In the genomic region with DNA sequence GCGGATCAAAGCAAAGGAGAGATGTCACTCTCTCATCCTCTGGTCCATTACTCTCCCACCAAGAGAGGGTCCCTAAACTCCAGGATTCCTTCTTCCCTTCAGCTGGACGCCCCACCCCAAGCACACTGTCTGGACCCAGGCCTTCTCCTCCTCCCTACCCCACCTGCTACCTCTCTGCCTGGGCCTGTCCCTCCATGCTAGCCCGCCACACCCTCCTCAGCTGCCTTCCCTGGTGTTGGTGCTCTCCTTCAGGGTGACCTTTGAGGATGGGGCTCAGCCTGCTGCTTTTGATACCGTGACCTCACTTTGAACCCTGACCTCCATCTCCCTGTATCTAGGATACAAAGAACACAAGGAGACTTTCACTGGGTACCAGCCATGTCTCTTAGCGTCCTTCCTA, we compare ENCODE assay signal across 21 mouse cellular contexts. TPM values are rescaled to one million over a fixed set of nuclear protein-coding genes. Genes with fewer than 3 reads are reported as not detected.
DNase-seq lines count a peak whose midpoint lies in the region; ATAC-seq and TF ChIP-seq lines count a peak whose summit lies in the region.
"Had no signal": no experiment of that assay in that cellular context is flagged by ENCODE, and none has a peak within 500 bp of the region (broad histone marks: within the 10 kb centered on the region; RNA-seq: fewer than 3 reads in every experiment).

No protein-coding gene starts in this region.

- H3K27ac ChIP-seq in lung, embryonic 15.5 days, result peak overlapping the region; percentile 100
- peak overlapping the region; percentile 95 for H3K27ac ChIP-seq in limb, embryonic 10.5 days
- peak overlapping the region; percentile 41 for H3K27ac ChIP-seq in stomach, postnatal 0 days (replicated peaks)

- peaks cover 69% of the 10 kb centered on the region for H3K4me1 ChIP-seq in lung, embryonic 15.5 days
- peaks cover 93% of the 10 kb centered on the region for H3K4me1 ChIP-seq in limb, embryonic 10.5 days
- peaks cover 16% of the 10 kb centered on the region for H3K4me1 ChIP-seq in stomach, postnatal 0 days (replicated peaks; ENCODE audit: control insufficient read depth, insufficient read depth)

- DNase-seq in lung, postnatal 10 days, result no peak
- peak; percentile 76 for DNase-seq in ZHBTc4 (ENCODE audit: low read depth, low spot score)
- no peak for DNase-seq in limb, embryonic 10.5 days (ENCODE audit: low spot score)
- DNase-seq in stomach, postnatal 0 days (ENCODE audit: low spot score), result no peak
- DNase-seq in layer of hippocampus, adult 18-20 months (ENCODE audit: low spot score in 2 of 2), result no peak
- DNase-seq in spleen, postnatal 36 days (ENCODE audit: low spot score in 2 of 2), result no peak
- DNase-seq: heart, postnatal 14 days; kidney, adult 11 months; kidney, postnatal 25 days; liver, postnatal 0 days had no signal

- TF ChIP-seq CTCF in stomach, postnatal 0 days (IDR thresholded peaks at IDR 0.05; ENCODE audit: low read depth), result no peak

- no peak overlapping the region for H3K9ac ChIP-seq in lung, embryonic 15.5 days
- H3K9ac ChIP-seq in stomach, postnatal 0 days (ENCODE audit: low read length), result no peak overlapping the region
- H3K9ac ChIP-seq: liver, postnatal 0 days had no signal

- H3K4me3 ChIP-seq in lung, embryonic 15.5 days, result no peak overlapping the region
- peak overlapping the region; percentile 86 for H3K4me3 ChIP-seq in limb, embryonic 10.5 days
- H3K4me3 ChIP-seq in stomach, postnatal 0 days (ENCODE audit: low read depth, low read length), result no peak overlapping the region
- H3K4me3 ChIP-seq: megakaryocyte, embryonic 14.5 days; neural tube, embryonic 13.5 days had no signal

- H3K4me2 ChIP-seq in lung, embryonic 15.5 days, result peak overlapping the region; percentile 87; the same call in 1 of the 2 replicates
- H3K4me2 ChIP-seq in stomach, postnatal 0 days (replicated peaks; ENCODE audit: low read depth), result no peak overlapping the region

- H3K36me3 ChIP-seq in lung, embryonic 15.5 days, result peaks cover 19% of the 10 kb centered on the region; the same call in 1 of the 2 replicates
- peaks cover 56% of the 10 kb centered on the region for H3K36me3 ChIP-seq in limb, embryonic 10.5 days
- peaks cover 7% of the 10 kb centered on the region; the same call in 1 of the 2 replicates for H3K36me3 ChIP-seq in stomach, postnatal 0 days (ENCODE audit: control insufficient read depth, insufficient read depth, low read length)
- H3K36me3 ChIP-seq: neural tube, embryonic 13.5 days had no signal

- ATAC-seq in lung, embryonic 15.5 days (ENCODE audit: borderline replicate concordance, extremely low read depth, low FRiP score, low TSS enrichment), result no peak
- no peak for ATAC-seq in stomach, postnatal 0 days (ENCODE audit: low FRiP score, low TSS enrichment)
- ATAC-seq: CD4-positive, CD25-positive, alpha-beta regulatory T cell, adult 4 months; forebrain, embryonic 16.5 days; hindbrain, embryonic 16.5 days; liver, postnatal 0 days had no signal

- 67% methylated on average over 5 of the region's 5 CpGs for WGBS in lung, embryonic 15.5 days
- 55% methylated on average over 5 of the region's 5 CpGs for WGBS in limb, embryonic 10.5 days
- 68% methylated on average over 5 of the region's 5 CpGs for WGBS in stomach, postnatal 0 days

- TF ChIP-seq EP300 in stomach, postnatal 0 days (optimal IDR thresholded peaks at IDR 0.05), result no peak

- no peaks in the 10 kb centered on the region for H3K9me3 ChIP-seq in lung, embryonic 15.5 days
- no peaks in the 10 kb centered on the region for H3K9me3 ChIP-seq in limb, embryonic 10.5 days (replicated peaks)
- no peaks in the 10 kb centered on the region for H3K9me3 ChIP-seq in stomach, postnatal 0 days (ENCODE audit: control insufficient read depth, low read length)
- H3K9me3 ChIP-seq: megakaryocyte, embryonic 14.5 days; neural tube, embryonic 13.5 days had no signal

- H3K27me3 ChIP-seq in lung, embryonic 15.5 days, result no peaks in the 10 kb centered on the region
- H3K27me3 ChIP-seq in limb, embryonic 10.5 days (ENCODE audit: low read depth, poor library complexity, severe bottlenecking), result no peaks in the 10 kb centered on the region
- no peaks in the 10 kb centered on the region for H3K27me3 ChIP-seq in stomach, postnatal 0 days (ENCODE audit: control insufficient read depth, insufficient read depth, low read length)

RNA-seq across cellular contexts. Expression of a gene that starts 6.8 kb away (rescaled TPM):
- 43.7 and 43.8 TPM in 2 replicates for polyA plus RNA-seq in lung, embryonic 15.5 days (2015; fragmentation: Nextera tagmentation; extraction: Ambion mirVana)
- 111 and 148 TPM in 2 replicates for polyA plus RNA-seq in limb, embryonic 10.5 days (2016; fragmentation: Nextera tagmentation; extraction: Ambion mirVana)
- 27.2 and 34.6 TPM in 2 replicates for polyA plus RNA-seq in stomach, postnatal 0 days (2015; fragmentation: Nextera tagmentation; extraction: Ambion mirVana)
- 10 to 100 TPM; 11.3 to 13.7 TPM for total RNA-seq in layer of hippocampus, adult 18-20 months (2021)

RNA-seq across cellular contexts. Expression of a gene that starts 18.8 kb away (rescaled TPM):
- 2.0 and 3.2 TPM in 2 replicates for polyA plus RNA-seq in lung, embryonic 15.5 days (2015; fragmentation: Nextera tagmentation; extraction: Ambion mirVana)
- polyA plus RNA-seq in limb, embryonic 10.5 days (2016; fragmentation: Nextera tagmentation; extraction: Ambion mirVana), result 1.2 and 1.5 TPM in 2 replicates
- polyA plus RNA-seq in stomach, postnatal 0 days (2015; fragmentation: Nextera tagmentation; extraction: Ambion mirVana), result 1.2 TPM in 2 replicates
- 1 to 10 TPM in 1 of 2 experiments, under 1 TPM in 1; 0.76 to 1.9 TPM for total RNA-seq in layer of hippocampus, adult 18-20 months (2021)

RNA-seq across cellular contexts. Expression of a gene that starts 19.8 kb away (rescaled TPM):
- polyA plus RNA-seq in lung, embryonic 15.5 days (2015; fragmentation: Nextera tagmentation; extraction: Ambion mirVana), result 0.53 and 0.57 TPM in 2 replicates
- polyA plus RNA-seq in limb, embryonic 10.5 days (2016; fragmentation: Nextera tagmentation; extraction: Ambion mirVana), result 1.1 and 1.4 TPM in 2 replicates
- polyA plus RNA-seq in stomach, postnatal 0 days (2015; fragmentation: Nextera tagmentation; extraction: Ambion mirVana), result 0.10 and 0.12 TPM in 2 replicates
- not detected for total RNA-seq in layer of hippocampus, adult 18-20 months (2021)
- total RNA-seq: gastrocnemius, adult 18-20 months; granulocyte monocyte progenitor cell, adult 5-6 weeks; heart, postnatal 14 days; layer of hippocampus, postnatal 14 days; left cerebral cortex, postnatal 36 days had no signal
- polyA plus RNA-seq: CD4-positive, CD25-positive, alpha-beta regulatory T cell, adult 4 months; forebrain, embryonic 16.5 days; liver, postnatal 0 days; small intestine, adult 2 months had no signal

RNA-seq across cellular contexts. Expression of a gene that starts 28.7 kb away (rescaled TPM):
- polyA plus RNA-seq in lung, embryonic 15.5 days (2015; fragmentation: Nextera tagmentation; extraction: Ambion mirVana), result 63.8 and 65.3 TPM in 2 replicates
- 69.5 and 76.5 TPM in 2 replicates for polyA plus RNA-seq in limb, embryonic 10.5 days (2016; fragmentation: Nextera tagmentation; extraction: Ambion mirVana)
- 81.6 and 83.6 TPM in 2 replicates for polyA plus RNA-seq in stomach, postnatal 0 days (2015; fragmentation: Nextera tagmentation; extraction: Ambion mirVana)
- total RNA-seq in layer of hippocampus, adult 18-20 months (2021), result 10 to 100 TPM; 34.6 to 38.9 TPM

RNA-seq across cellular contexts. Expression of a gene that starts 45.5 kb away (rescaled TPM):
- 27.6 and 32.2 TPM in 2 replicates for polyA plus RNA-seq in lung, embryonic 15.5 days (2015; fragmentation: Nextera tagmentation; extraction: Ambion mirVana)
- polyA plus RNA-seq in limb, embryonic 10.5 days (2016; fragmentation: Nextera tagmentation; extraction: Ambion mirVana), result 60.6 and 63.5 TPM in 2 replicates
- 2.2 and 4.0 TPM in 2 replicates for polyA plus RNA-seq in stomach, postnatal 0 days (2015; fragmentation: Nextera tagmentation; extraction: Ambion mirVana)
- 1 to 10 TPM in 1 of 2 experiments, under 1 TPM in 1; 0.64 to 1.4 TPM for total RNA-seq in layer of hippocampus, adult 18-20 months (2021)

Comparison
In these comparisons a context has a peak if more than half of its experiments do, and no peak if none do; other contexts are left out.
1. H3K27ac ChIP-seq: peak in every context shown above with its lines; median percentile 100 in lung, embryonic 15.5 days; 95 in limb, embryonic 10.5 days; 41 in stomach, postnatal 0 days.